Mouse (Mus musculus): ENCODE results near the gene Mrgprg. TPM values are rescaled to one million over a fixed set of nuclear protein-coding genes. Genes with fewer than 3 reads are reported as not detected.

The Mrgprg gene
- polyA plus RNA-seq, 1 experiment from 2014 or later, result not detected

DNA sequence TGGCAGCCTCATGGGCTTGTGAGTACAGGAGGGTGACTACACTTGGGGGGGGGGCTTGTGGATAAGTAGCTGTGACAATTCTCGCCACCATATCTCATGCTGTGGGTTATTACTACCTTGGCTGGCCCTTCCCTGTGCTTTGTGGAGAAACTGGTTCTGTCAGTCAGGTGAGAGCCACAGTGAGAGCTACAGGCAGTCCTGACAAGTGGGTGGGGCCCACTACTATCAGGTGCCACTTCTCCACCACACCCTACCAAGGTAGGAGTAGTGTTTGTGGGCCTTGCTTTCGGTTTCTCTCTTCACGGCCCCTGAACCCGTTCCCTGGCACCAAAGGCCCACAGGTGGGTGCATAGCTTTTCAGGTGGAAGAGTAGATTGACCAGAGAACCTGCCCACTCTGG, 43.0 kb downstream of the Mrgprg start:
- Histone ChIP-seq H3K27me3 (no peaks in the 10 kb centered on the region), H3K9ac (no peak overlapping the region), H3K4me3 (no peak overlapping the region), H3K4me2 (replicated peaks) (no peak overlapping the region), H3K9me3 (replicated peaks) (no peaks in the 10 kb centered on the region), H3K4me1 (peaks cover 15% of the 10 kb centered on the region), H3K27ac (no peak overlapping the region), H3K36me3 (no peaks in the 10 kb centered on the region)
- WGBS, result 92% methylated on average over 4 of the region's 4 CpGs
- ATAC-seq (ENCODE audit: low FRiP score), result no peak

DNA sequence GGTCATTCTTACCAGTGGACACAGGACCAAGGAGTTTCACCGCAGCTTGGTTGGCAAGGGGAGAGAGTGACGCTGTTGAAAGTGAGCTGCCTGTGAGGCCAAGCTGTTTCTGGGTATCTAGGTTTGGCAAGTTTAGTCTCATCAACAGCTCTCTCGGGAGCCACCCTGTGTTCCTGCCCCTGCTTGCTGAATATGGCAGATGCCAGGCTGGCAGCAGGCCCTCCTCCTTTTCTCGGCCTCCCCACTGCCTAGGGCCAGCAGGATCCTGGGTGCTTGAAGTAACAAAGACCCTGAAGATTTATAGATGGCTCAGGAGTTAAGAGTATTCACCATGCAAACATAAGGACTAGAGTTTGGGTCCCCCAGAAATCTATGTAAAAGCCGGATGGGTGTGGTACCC, 44.1 kb downstream of the Mrgprg start:
- no peak for ATAC-seq (ENCODE audit: low FRiP score)
- H3K4me2 ChIP-seq (replicated peaks), result no peak overlapping the region
- no peak overlapping the region for H3K27ac ChIP-seq
- no peak overlapping the region for H3K9ac ChIP-seq
- H3K4me1 ChIP-seq, result peaks cover 18% of the 10 kb centered on the region
- no peak overlapping the region for H3K4me3 ChIP-seq
- no peaks in the 10 kb centered on the region for H3K9me3 ChIP-seq (replicated peaks)
- WGBS, result 86% methylated on average over 5 of the region's 5 CpGs
- H3K27me3 ChIP-seq, result no peaks in the 10 kb centered on the region
- no peaks in the 10 kb centered on the region for H3K36me3 ChIP-seq

DNA sequence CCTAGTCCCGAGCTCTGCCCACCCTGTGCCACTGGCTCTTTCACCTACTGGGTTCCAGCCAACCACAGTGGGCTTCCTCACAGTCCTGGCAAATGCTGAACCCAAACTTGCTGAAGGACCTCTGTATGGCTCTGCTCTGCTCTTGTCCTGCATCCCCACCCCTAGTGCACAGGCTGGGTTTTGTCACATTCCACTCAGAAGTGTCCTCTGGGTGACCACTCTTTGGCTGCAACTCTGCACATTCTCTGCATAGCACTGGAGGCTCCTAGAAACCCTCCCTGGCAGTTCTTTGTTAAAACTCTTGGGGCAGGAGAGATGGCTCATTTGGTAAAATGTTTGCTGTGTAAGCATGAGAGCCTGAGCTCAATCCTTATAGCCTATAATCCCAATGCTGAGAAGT, 49.0 kb downstream of the Mrgprg start:
- H3K4me2 ChIP-seq (replicated peaks), result no peak overlapping the region
- no peak for ATAC-seq (ENCODE audit: low FRiP score)
- H3K9ac ChIP-seq, result no peak overlapping the region
- no peak overlapping the region for H3K4me3 ChIP-seq
- H3K27me3 ChIP-seq, result no peaks in the 10 kb centered on the region
- H3K4me1 ChIP-seq, result peaks cover 9% of the 10 kb centered on the region
- no peaks in the 10 kb centered on the region for H3K9me3 ChIP-seq (replicated peaks)
- 79% methylated on average over 1 of the region's 1 CpGs for WGBS
- no peak overlapping the region for H3K27ac ChIP-seq
- peaks cover 25% of the 10 kb centered on the region for H3K36me3 ChIP-seq

Small RNAs within 50 kb of the gene (microRNA-seq; reads per million reads assigned to microRNA genes)
- not detected for gene Gm22064

Other genes with a start within 250 kb of the Mrgprg start
- 321 and 332 TPM in 2 replicates for gene Nap1l4, start 217.9 kb downstream of the Mrgprg start, polyA plus RNA-seq (2016; fragmentation: Nextera tagmentation; extraction: Ambion mirVana)
- 57.1 and 61.6 TPM in 2 replicates for gene Cars, start 166.9 kb downstream of the Mrgprg start, polyA plus RNA-seq (2016; fragmentation: Nextera tagmentation; extraction: Ambion mirVana)
- 0.12 and 0.35 TPM in 2 replicates for gene Tnfrsf26, start 138.3 kb downstream of the Mrgprg start, polyA plus RNA-seq (2016; fragmentation: Nextera tagmentation; extraction: Ambion mirVana)
- 8.3 and 8.8 TPM in 2 replicates for gene Tnfrsf22, start 117.3 kb downstream of the Mrgprg start, polyA plus RNA-seq (2016; fragmentation: Nextera tagmentation; extraction: Ambion mirVana)
- gene Tnfrsf23, start 81.1 kb downstream of the Mrgprg start, polyA plus RNA-seq (2016; fragmentation: Nextera tagmentation; extraction: Ambion mirVana), result 0.63 and 0.80 TPM in 2 replicates
- 30.7 and 32.1 TPM in 2 replicates for gene Osbpl5, start 10.0 kb downstream of the Mrgprg start, polyA plus RNA-seq (2016; fragmentation: Nextera tagmentation; extraction: Ambion mirVana)
- gene Mrgpre, start 17.5 kb upstream of the Mrgprg start, polyA plus RNA-seq (2016; fragmentation: Nextera tagmentation; extraction: Ambion mirVana), result 3.0 and 4.2 TPM in 2 replicates
- 9.0 and 9.1 TPM in 2 replicates for gene Nadsyn1, start 55.9 kb upstream of the Mrgprg start, polyA plus RNA-seq (2016; fragmentation: Nextera tagmentation; extraction: Ambion mirVana)
- gene Dhcr7, start 56.2 kb upstream of the Mrgprg start, polyA plus RNA-seq (2016; fragmentation: Nextera tagmentation; extraction: Ambion mirVana), result 64.3 and 64.4 TPM in 2 replicates
- gene Gm498, start 99.8 kb upstream of the Mrgprg start, polyA plus RNA-seq (2016; fragmentation: Nextera tagmentation; extraction: Ambion mirVana), result not detected in 2 replicates
- 3.3 and 3.7 TPM in 2 replicates for gene Shank2, start 234.9 kb upstream of the Mrgprg start, polyA plus RNA-seq (2016; fragmentation: Nextera tagmentation; extraction: Ambion mirVana)